ENCODE assay signal across 14 mouse cellular contexts in the genomic region with DNA sequence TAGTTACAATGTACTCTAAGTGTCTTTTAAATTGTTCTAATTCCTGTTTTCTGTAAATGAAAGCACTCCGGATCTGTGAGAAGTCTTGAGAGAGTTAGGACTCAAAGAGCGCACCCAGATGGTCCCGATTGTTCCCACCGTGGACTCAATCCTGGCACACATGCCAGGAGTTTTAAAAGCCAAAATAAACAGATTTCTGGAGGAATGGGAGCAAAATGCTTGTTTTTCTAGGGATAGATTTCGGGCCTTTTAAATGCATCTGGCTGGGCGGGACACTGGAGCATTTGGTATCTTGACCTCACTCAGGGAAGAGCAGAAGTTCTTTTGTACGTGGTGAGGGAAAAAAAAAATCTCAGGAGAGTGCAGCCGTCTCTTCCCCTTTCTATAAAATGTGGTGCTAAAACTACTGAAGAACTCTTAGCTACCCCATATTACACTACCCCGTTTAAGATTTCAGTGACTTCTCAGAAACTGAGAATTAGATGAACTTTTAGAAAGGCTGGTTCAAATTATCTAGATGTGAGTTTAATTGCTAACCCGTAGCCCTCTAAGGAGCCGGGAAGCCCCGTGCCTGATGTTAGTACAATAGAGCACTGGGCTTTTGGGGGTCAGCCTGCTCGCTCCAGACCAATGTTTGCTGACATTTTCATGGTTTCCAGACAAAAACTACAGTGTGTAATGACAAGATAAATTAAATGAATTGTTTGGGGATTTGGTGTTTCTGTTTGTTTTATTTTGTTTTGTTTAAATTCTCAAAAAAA.
DNase-seq lines count a peak whose midpoint lies in the region; ATAC-seq lines count a peak whose summit lies in the region.
"Had no signal": no experiment of that assay in that cellular context is flagged by ENCODE, and none has a peak within 500 bp of the region (broad histone marks: within the 10 kb centered on the region; RNA-seq: fewer than 3 reads in every experiment).

No protein-coding gene starts in this region.

- H3K9ac ChIP-seq in heart, embryonic 13.5 days = peak overlapping the region; percentile 28; the same call in 1 of the 2 replicates
- no peak overlapping the region for H3K9ac ChIP-seq in midbrain, embryonic 14.5 days (replicated peaks; ENCODE audit: low read length)
- no peak overlapping the region for H3K9ac ChIP-seq in midbrain, embryonic 15.5 days
- H3K9ac ChIP-seq in hindbrain, embryonic 13.5 days = no peak overlapping the region

- no peak for ATAC-seq in heart, embryonic 13.5 days (ENCODE audit: extremely low read depth, insufficient number of reproducible peaks, low FRiP score, low TSS enrichment)
- ATAC-seq in midbrain, embryonic 14.5 days (ENCODE audit: low FRiP score, low TSS enrichment) = no peak
- ATAC-seq in midbrain, embryonic 15.5 days (replicated peaks) = no peak
- ATAC-seq in hindbrain, embryonic 13.5 days (ENCODE audit: low FRiP score) = no peak
- ATAC-seq: intestine, postnatal 0 days had no signal

- H3K4me3 ChIP-seq in heart, embryonic 13.5 days = peak overlapping the region; percentile 22
- H3K4me3 ChIP-seq in midbrain, embryonic 14.5 days (replicated peaks; ENCODE audit: low read depth, low read length) = no peak overlapping the region
- no peak overlapping the region for H3K4me3 ChIP-seq in midbrain, embryonic 15.5 days
- H3K4me3 ChIP-seq in hindbrain, embryonic 13.5 days = no peak overlapping the region
- H3K4me3 ChIP-seq: megakaryocyte, embryonic 14.5 days had no signal

- DNase-seq in heart, adult 11 months = no peak
- DNase-seq in midbrain, embryonic 14.5 days = peak; percentile 24
- DNase-seq in yolk sac, embryonic 10.5 days (ENCODE audit: low spot score) = peak; percentile 7
- DNase-seq in left cerebral cortex, adult 9 months (ENCODE audit: low spot score in 2 of 2) = no peak
- DNase-seq in cerebellum, adult 11-12 months = no peak
- DNase-seq: cerebellum, adult 18-20 months; right cerebral cortex, postnatal 14 days; thymus, postnatal 25 days had no signal

- H3K4me2 ChIP-seq in heart, embryonic 13.5 days = peak overlapping the region; percentile 57
- H3K4me2 ChIP-seq in midbrain, embryonic 14.5 days (ENCODE audit: low read length) = peak overlapping the region; percentile 22
- no peak overlapping the region for H3K4me2 ChIP-seq in midbrain, embryonic 15.5 days
- H3K4me2 ChIP-seq in hindbrain, embryonic 13.5 days = 0 out of 2 replicates have a peak overlapping the region, but pooled peaks have one; percentile 6

- 32% methylated on average over 13 of the region's 13 CpGs for whole genome bisulfite sequencing in heart, embryonic 13.5 days
- 10% methylated on average over 13 of the region's 13 CpGs for whole genome bisulfite sequencing in midbrain, embryonic 14.5 days
- 15% methylated on average over 13 of the region's 13 CpGs for WGBS in midbrain, embryonic 15.5 days
- 7% methylated on average over 13 of the region's 13 CpGs for WGBS in hindbrain, embryonic 13.5 days

- H3K4me1 ChIP-seq in heart, embryonic 13.5 days = peaks cover 23% of the 10 kb centered on the region
- H3K4me1 ChIP-seq in midbrain, embryonic 14.5 days (ENCODE audit: control insufficient read depth, insufficient read depth, low read length) = peaks cover 9% of the 10 kb centered on the region; the same call in 1 of the 2 replicates
- H3K4me1 ChIP-seq in midbrain, embryonic 15.5 days = peaks cover 8% of the 10 kb centered on the region; the same call in 1 of the 2 replicates
- H3K4me1 ChIP-seq in hindbrain, embryonic 13.5 days (replicated peaks) = peaks cover 10% of the 10 kb centered on the region
- H3K4me1 ChIP-seq: megakaryocyte, embryonic 14.5 days had no signal

- peaks cover 49% of the 10 kb centered on the region for H3K36me3 ChIP-seq in heart, embryonic 13.5 days
- peaks cover 18% of the 10 kb centered on the region for H3K36me3 ChIP-seq in midbrain, embryonic 14.5 days (ENCODE audit: control insufficient read depth, insufficient read depth, low read length)
- no peaks in the 10 kb centered on the region for H3K36me3 ChIP-seq in midbrain, embryonic 15.5 days (replicated peaks)
- H3K36me3 ChIP-seq in hindbrain, embryonic 13.5 days = peaks cover 37% of the 10 kb centered on the region

- H3K9me3 ChIP-seq in heart, embryonic 13.5 days = no peaks in the 10 kb centered on the region
- H3K9me3 ChIP-seq in midbrain, embryonic 14.5 days (ENCODE audit: control insufficient read depth, low read length) = no peaks in the 10 kb centered on the region
- no peaks in the 10 kb centered on the region for H3K9me3 ChIP-seq in midbrain, embryonic 15.5 days
- H3K9me3 ChIP-seq in hindbrain, embryonic 13.5 days = no peaks in the 10 kb centered on the region
- H3K9me3 ChIP-seq: megakaryocyte, embryonic 14.5 days had no signal

- H3K27me3 ChIP-seq in heart, embryonic 13.5 days (replicated peaks) = no peaks in the 10 kb centered on the region
- no peaks in the 10 kb centered on the region for H3K27me3 ChIP-seq in midbrain, embryonic 14.5 days (ENCODE audit: control insufficient read depth, insufficient read depth, low read length)
- no peaks in the 10 kb centered on the region for H3K27me3 ChIP-seq in midbrain, embryonic 15.5 days (replicated peaks)
- H3K27me3 ChIP-seq in hindbrain, embryonic 13.5 days = no peaks in the 10 kb centered on the region
- H3K27me3 ChIP-seq: CH12.LX had no signal

- H3K27ac ChIP-seq in heart, embryonic 13.5 days (replicated peaks) = peak overlapping the region; percentile 39
- no peak overlapping the region for H3K27ac ChIP-seq in midbrain, embryonic 14.5 days (replicated peaks; ENCODE audit: low read depth, low read length)
- H3K27ac ChIP-seq in midbrain, embryonic 15.5 days = no peak overlapping the region
- H3K27ac ChIP-seq in hindbrain, embryonic 13.5 days = no peak overlapping the region

Comparison
In these comparisons a context has a peak if more than half of its experiments do, and no peak if none do; other contexts are left out.
1. DNase-seq: peak in midbrain, embryonic 14.5 days (single experiment) and yolk sac, embryonic 10.5 days (single experiment); none in heart, adult 11 months (single experiment), left cerebral cortex, adult 9 months (0 of 2) and cerebellum, adult 11-12 months (single experiment).